Mouse (Mus musculus): ENCODE data around the gene Midn.
"Not testable (repeated sequence)": the region's sequence is repeated elsewhere in the genome, so short reads cannot be mapped to it uniquely, and the experiment has no call there.

Gene Midn

DNA sequence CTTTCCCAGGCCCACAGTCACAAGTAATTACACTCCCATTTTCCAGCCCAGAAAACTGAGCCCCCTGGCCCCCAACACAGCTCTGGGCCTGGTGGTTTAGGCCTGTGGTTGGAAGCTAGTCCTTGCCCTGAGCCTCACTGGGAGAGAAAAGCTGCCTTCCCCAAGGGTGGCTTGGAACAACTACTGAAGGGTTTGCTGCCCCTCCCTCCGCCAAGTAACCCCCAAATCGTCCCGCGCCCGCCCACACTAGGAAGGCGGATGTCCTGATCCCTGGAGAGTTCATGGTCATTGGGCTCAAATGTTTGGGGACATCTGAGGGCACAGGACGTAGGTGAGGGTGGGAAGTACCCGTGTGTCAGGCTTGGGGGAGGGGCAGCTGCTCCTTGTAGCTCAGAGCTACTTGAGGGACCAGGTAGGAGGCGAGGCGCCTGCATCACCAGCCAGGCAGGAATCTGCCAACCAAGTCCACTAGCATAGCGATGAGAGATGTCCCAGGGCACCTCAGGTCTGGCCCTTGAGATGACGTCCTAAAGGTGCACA is 11.0 kb downstream of the Midn start:
- DNase-seq = peak; percentile 81 to 84

DNA sequence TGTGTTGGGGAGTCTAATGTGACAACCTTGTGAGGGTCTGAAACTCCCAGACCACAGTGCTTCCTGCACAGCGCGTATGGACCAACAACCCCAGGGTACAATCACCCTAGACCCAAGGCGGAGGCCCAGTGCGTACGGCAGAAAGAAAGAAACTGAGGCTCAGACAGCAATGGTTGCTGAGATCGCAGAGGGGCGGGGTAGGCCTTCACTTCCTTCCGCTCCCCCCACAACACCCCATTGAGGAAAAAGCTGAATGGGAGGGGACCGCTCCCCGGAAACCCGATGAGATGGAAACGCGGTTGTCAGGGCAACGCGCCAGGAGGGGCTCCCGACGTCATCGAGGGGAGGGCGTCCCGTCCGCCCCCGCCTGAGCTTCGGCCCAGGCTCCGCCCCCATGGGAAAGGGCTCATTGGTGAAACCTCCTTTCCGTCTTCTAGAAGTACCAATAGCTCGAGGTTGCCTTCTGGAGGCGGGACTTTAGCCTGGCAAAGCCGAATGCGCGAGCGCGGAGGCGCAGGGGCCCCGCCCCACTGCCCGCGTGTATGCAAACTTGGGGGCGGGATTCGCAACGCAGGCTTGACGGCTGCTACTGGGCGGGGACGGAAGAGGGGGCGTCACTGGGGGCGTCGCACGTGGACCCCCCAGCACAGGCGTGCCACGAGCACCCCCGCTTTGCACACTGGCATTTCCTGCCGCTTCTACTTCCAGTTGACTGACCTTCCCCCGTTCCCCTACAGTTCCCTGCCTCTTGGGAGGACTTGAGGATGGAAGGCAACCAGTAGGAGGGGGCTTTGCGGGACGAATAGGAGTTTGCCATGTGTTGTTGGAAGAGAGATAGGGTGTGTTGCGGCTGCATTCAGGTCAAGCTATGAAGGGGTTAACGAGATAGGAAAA is 11.7 kb downstream of the Midn start:
- DNase-seq = peak; percentile 99

DNA sequence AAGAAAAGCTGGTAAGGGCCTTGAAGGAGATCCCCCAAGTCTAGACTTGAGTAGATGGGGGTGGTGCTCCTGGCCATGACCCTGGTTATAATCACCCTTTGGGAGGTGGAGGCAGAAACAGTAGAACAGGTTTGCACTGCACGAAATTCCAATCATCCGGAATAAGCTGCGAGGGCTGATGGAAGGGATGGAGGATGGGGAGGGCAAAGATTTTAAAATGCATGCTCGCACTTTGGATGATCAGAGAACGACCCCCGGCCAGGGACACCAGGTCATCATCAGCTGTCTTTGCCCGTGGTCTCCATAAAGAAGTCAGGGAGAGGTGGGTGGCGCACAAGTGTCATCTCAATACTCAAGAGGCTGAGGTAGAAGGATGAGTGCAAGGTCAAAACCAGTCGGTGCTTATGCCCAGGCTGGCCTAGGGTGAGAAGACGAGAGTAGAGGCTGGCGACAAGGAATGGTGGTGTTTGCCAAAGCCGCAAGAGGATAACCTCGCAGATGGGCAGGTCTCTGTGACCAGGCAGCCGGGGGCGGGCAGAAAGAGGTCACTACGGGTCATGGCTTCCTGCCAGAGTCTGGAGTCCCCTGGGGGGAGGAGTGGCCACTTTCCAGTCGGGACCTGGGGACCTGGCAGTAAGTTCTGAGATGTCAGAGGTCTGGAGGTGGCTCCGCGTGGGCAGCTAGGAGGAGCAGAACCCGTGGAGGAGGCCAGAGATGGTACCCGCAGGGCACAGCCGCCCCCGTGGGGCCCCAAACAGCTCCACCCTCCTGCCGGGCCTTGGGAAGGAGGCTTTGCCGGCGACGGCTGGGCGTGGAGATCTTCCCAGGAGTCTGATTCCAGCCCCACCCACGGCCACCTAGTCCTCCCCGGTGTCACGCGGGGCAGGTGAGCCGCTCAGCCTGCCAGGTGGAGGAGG is 12.6 kb downstream of the Midn start:
- DNase-seq = peak; percentile 64 to 67

- no peak for DNase-seq
Measured at GRCm38 (mm10) chr10:80161522-80162242, 13.6 kb downstream of the Midn start.

DNA sequence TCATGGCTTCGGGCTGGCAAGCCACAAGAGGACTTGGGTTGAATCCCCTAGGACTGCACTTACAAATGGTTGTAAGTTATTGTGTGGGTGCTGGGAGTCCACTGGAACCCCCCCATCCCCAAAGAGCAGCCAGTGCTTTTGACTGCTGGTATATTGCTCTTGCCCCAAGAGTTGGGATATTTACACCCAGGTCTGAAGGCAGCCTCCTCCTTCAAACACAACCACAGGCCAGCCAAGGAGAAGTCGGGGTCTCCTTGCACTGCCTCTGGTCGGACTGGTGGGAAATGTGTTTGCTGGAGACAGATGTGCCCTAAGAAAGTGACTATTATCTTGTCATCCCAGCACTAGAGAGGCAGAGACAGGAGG is 14.2 kb downstream of the Midn start:
- DNase-seq = no peak

DNA sequence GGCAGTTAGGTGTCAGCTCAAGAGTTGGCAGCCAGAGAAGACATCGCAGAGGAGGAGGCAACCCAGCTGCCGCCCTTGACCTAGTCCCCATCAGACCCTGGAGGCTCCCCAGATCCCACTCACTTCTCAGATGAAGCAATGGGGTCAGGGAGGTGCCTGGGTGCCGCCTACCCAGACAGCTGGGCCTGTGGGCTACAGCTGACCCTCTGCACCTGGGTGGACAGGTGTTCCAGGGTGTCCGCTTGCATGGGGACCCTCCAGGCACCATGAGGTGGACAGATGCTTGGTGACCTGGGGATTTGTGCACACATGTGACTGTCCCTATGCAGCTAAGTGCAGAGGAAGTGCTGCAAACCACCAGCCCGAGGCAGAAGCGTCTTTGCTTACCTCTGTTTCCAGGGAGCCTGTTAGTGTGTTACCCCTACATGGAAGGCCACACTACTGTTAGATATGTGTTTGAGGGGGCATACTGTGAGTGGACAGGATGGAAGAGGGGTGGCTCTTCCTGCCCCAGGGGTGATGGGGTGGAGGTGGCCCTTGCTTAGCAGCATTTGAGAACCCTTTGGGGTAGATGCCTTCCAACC is 14.7 kb downstream of the Midn start:
- DNase-seq = peak in 1 of 2 experiments; percentile 50

DNA sequence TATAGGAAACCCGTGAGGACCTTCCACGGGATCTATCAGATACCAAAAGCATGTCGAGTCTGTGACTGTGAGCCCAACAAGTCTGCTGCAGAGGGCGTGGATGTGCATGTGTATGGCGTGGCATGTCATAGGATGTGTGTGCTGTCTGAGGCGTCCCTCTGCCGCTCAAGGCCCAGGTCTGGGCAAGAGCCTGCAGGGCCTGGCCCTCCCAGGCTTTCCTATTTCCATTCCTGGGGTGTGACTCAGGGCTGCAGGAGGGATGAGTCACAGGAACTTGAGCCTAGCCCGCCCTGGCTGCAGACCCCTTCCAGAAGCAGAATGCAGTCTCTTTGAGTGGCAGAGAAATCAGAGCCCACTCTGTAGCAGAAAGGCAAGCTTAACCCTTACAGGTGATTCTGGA is 15.6 kb downstream of the Midn start:
- DNase-seq = no peak

- DNase-seq = no peak
Measured at GRCm38 (mm10) chr10:80164161-80164997, 16.3 kb downstream of the Midn start.

GRCm38 (mm10) chr10:80164998-80165344 is 16.9 kb downstream of the Midn start:
- peak; percentile 94 to 95 for DNase-seq

- DNase-seq = no peak
Measured at GRCm38 (mm10) chr10:80165392-80166128, 17.5 kb downstream of the Midn start, which contains the start of gene Cirbp. Gene Cirbp (plus strand): TSS chr10:80165985.

GRCm38 (mm10) chr10:80166136-80166535 is 18.1 kb downstream of the Midn start:
- DNase-seq = not testable (repeated sequence)

GRCm38 (mm10) chr10:80167460-80168037 is 19.5 kb downstream of the Midn start:
- DNase-seq = peak; percentile 99 to 100

DNA sequence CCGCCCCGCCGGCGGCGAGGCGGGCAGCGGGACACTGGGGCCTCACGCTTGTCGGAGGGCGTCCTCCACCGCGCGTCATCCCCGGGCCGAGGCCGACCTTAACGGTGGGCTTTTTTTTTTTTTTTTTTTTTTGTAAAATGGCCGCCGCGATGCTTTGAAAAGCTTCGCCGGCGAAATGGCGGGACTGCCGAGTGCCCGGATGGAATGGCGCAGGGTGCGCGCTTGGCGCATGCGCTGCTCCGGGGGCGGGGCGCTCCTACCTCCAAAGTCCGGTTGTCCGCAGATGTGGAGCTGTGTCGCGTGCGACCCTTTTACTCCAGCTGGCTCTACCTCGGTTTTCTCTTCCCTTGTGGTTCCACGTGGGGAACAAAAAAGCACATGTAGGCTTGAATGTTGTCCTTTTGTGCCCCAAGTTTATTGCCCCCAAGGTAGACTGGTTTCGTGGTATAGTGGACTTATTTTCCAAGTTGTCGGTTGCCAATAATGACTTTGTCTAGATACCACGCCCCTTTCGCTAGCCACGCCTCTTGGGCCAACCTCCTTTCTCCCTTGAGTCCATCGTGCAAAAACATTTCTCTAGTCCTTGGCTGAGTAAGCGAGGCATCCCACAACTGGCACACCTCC is 20.1 kb downstream of the Midn start:
- peak; percentile 93 to 95 for DNase-seq

DNA sequence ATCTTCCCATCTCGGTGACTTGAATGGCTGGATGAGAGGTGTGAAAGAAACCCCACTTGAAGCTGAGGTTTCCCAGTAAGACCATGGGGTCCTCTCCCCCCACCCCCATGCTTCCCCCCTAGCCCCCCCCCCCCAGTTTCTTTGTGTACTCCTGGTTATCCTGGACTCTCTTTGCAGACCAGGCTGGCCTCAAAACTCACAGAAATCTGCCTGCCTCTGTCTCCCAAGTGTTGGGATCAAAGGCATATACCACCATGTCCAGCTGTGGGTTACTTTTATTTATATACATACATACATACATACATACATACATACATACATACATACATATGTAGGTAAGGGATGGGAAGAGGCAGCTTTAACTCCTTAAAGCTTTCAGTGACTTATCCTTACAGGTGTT is 21.0 kb downstream of the Midn start:
- no peak for DNase-seq

GRCm38 (mm10) chr10:80169651-80170050 is 21.6 kb downstream of the Midn start:
- no peak for DNase-seq

GRCm38 (mm10) chr10:80170052-80170451 is 22.0 kb downstream of the Midn start:
- DNase-seq = no peak

- no peak for DNase-seq
Measured at GRCm38 (mm10) chr10:80170601-80171021, 22.5 kb downstream of the Midn start.

DNA sequence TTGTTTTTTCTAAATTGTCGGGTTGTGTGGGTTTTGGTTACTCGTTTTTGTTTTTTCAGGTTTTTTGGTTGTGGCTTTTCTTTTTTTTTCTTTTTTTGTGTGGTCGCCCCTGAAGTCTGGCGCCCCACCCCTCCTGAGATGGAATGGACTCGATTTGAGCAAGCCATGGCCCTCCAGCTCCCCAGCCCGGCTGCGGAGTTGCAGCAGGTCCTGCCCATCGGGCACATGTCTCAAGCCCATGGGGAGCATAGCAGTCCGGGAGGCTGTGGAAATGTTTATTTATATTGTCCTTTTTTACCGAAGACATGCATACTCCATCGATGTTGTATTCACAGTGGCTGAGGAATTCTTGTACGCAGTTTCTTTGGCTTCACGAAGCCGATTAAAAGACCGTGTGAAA is 23.2 kb downstream of the Midn start:
- DNase-seq = no peak

DNA sequence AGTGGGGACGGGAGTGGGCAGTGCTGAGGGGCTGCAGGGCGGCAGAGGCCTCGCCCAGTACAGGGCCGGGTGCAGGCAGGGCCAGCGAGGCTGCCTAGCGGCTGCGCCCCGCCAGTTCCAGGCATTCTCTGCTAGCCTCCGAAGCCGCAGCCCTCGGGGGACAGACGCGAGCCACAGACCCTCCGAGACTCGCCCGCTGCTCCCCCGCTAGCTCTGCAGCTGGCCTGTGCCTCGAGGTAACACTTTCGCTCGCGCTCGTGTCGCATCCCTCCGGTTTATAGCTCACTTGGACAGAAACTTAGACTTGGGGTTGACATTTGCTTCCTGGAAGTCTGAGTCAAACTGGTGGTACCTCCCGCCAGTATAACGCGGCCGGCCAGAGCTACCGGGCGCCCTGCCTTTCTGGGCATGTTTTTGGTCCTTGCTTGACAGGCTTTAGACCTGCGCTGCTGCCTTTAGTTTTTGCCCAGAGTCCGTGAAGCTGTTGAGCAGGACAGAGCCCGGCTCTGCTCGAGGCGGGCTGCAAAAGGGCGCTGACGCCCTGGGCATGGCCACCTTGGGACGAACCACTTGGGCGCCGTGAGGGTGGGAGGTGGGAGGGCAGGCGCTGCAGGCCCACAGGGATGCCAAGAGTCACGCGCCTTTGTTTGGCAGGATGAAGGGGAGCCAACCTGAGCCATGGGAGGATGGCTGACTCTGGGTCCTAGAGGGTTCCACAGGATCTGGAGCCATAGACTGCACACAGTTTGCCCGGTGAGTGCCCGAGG is 23.9 kb downstream of the Midn start:
- DNase-seq = no peak

All from B cell, adult 2 months (primary cell).